Mouse (Mus musculus) cerebellum, adult 2 months (tissue): ENCODE data around the gene 1810046K07Rik.

ENCODE experiments used
- CTCF ChIP-seq: fragments of 200-500 bp; IDR thresholded peaks from 2 replicates; pipeline ENCODE4 v1.5.1; 2011; ENCODE audit warnings: low read depth, mild to moderate bottlenecking, control low read depth, low read length, moderate library complexity, borderline replicate concordance; ENCODE audit not compliant: insufficient read depth
- POLR2A ChIP-seq: fragments of 200-500 bp; IDR thresholded peaks from 2 replicates; pipeline ENCODE4 v1.6.1; 2011; ENCODE audit warnings: low read length, control low read depth, borderline replicate concordance; ENCODE audit not compliant: insufficient read depth

- TF ChIP-seq POLR2A (no peak), CTCF (no peak)
Measured at GRCm38 (mm10) chr9:51258426-51258825, 70.3 kb downstream of the 1810046K07Rik start.
